Mouse (Mus musculus) spleen, adult 2 months (tissue): ENCODE results near the gene Zfp316.

Source experiments
- CTCF ChIP-seq: fragments of 200-500 bp; IDR thresholded peaks from 2 replicates; pipeline ENCODE4 v1.5.1; 2011; ENCODE audit warnings: mild to moderate bottlenecking, inconsistent platforms; ENCODE audit not compliant: insufficient read depth, insufficient read length, insufficient replicate concordance; ENCODE audit errors: extremely low read depth
- POLR2A ChIP-seq: fragments of 200-500 bp; IDR thresholded peaks from 2 replicates; pipeline ENCODE4 v1.6.1; 2011; ENCODE audit warnings: low read depth, low read length, inconsistent platforms

DNA sequence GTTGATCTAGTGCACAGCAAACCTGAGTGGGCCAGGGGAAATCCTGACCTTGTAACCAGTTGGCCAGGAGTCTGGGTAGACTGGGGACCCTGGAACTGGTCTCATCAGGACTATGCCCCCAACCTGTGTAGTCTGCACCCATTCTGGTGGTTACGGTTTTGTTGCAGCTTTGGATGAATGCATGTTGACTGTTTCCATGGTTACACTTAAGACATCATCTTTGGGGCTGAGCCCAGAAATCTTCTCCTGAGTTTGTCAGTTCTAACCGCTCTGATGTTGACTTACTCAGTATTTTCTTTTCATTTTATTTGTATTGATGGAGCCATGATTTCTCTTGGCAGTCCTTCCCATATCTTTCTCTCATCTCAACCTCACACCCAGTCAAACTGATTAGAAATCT, 25.5 kb upstream of the Zfp316 start:
- no peak for TF ChIP-seq CTCF
- TF ChIP-seq POLR2A: no peak
